Comparison of ENCODE assay signal across 8 mouse cellular contexts in genomic region chr9:79716909-79717835, GRCm38 (mm10). TPM values are rescaled to one million over a fixed set of nuclear protein-coding genes. Genes with fewer than 3 reads are reported as not detected.
DNase-seq lines count a peak whose midpoint lies in the region; ATAC-seq and TF ChIP-seq lines count a peak whose summit lies in the region.

No protein-coding gene starts in this region.

- H3K4me1 ChIP-seq in hindbrain, postnatal 0 days (ENCODE audit: insufficient read depth, low read length): peaks cover 14% of the 10 kb centered on the region
- peaks cover 25% of the 10 kb centered on the region for H3K4me1 ChIP-seq in stomach, embryonic 15.5 days

- no peaks in the 10 kb centered on the region for H3K36me3 ChIP-seq in hindbrain, postnatal 0 days (ENCODE audit: insufficient read depth, low read length)
- H3K36me3 ChIP-seq in stomach, embryonic 15.5 days: no peaks in the 10 kb centered on the region

- peak overlapping the region; percentile 43; the same call in 1 of the 2 replicates for H3K9ac ChIP-seq in hindbrain, postnatal 0 days (replicated peaks; ENCODE audit: low read length)
- H3K9ac ChIP-seq in stomach, embryonic 15.5 days: peak overlapping the region; percentile 45

- intact Hi-C loops in left cerebral cortex, postnatal 14 days (cut with DNase I): loop anchor here (5.0 kb wide), 4 partner anchors 610 to 1070 kb away; no protein-coding TSS in a partner anchor

- ATAC-seq in cerebellum, adult (ENCODE audit: insufficient number of reproducible peaks, low FRiP score, low TSS enrichment): no peak
- 0 out of 2 replicates have a peak, but pooled peaks have one; percentile 18 for ATAC-seq in hindbrain, postnatal 0 days
- ATAC-seq in stomach, embryonic 15.5 days (ENCODE audit: insufficient read depth, low FRiP score, low read depth): no peak

- TF ChIP-seq CTCF in hindbrain, postnatal 0 days (IDR thresholded peaks at IDR 0.05; ENCODE audit: low read depth): peak; percentile 81

- peaks cover 8% of the 10 kb centered on the region; the same call in 1 of the 2 replicates for H3K27me3 ChIP-seq in hindbrain, postnatal 0 days (ENCODE audit: insufficient read depth, low read length)
- no peaks in the 10 kb centered on the region for H3K27me3 ChIP-seq in stomach, embryonic 15.5 days (replicated peaks)

- WGBS in hindbrain, postnatal 0 days: 8% methylated on average over 23 of the region's 23 CpGs
- whole genome bisulfite sequencing in stomach, embryonic 15.5 days: 6% methylated on average over 23 of the region's 23 CpGs

- DNase-seq in cerebellum, adult 11 months: peak; percentile 51
- peak; percentile 57 to 79 for DNase-seq in cerebellum, postnatal 4 days (ENCODE audit: low spot score in 2 of 2)
- DNase-seq in gastrocnemius, adult 8-10 months (ENCODE audit: low spot score in 2 of 2): peak; percentile 19 to 33
- peak; percentile 92 for DNase-seq in hindbrain, postnatal 0 days (ENCODE audit: low spot score)
- DNase-seq in left cerebral cortex, postnatal 14 days (ENCODE audit: low spot score in 2 of 2): peak; percentile 82 to 88
- DNase-seq in mesoderm, embryonic 11.5 days (ENCODE audit: low read depth, low spot score): peak; percentile 79

- H3K9me3 ChIP-seq in hindbrain, postnatal 0 days (ENCODE audit: low read length): no peaks in the 10 kb centered on the region
- H3K9me3 ChIP-seq in stomach, embryonic 15.5 days: no peaks in the 10 kb centered on the region

- no peak overlapping the region for H3K27ac ChIP-seq in hindbrain, postnatal 0 days
- H3K27ac ChIP-seq in stomach, embryonic 15.5 days: peak overlapping the region; percentile 86

- peak overlapping the region; percentile 86 for H3K4me2 ChIP-seq in hindbrain, postnatal 0 days (ENCODE audit: low read depth, low read length)
- H3K4me2 ChIP-seq in stomach, embryonic 15.5 days: peak overlapping the region; percentile 78

- peak overlapping the region; percentile 48 for H3K4me3 ChIP-seq in hindbrain, postnatal 0 days (ENCODE audit: low read length)
- peak overlapping the region; percentile 59 for H3K4me3 ChIP-seq in stomach, embryonic 15.5 days (replicated peaks)

RNA-seq across cellular contexts. Expression of gene Col12a1, which starts 1.5 kb away (rescaled TPM):
- 1 to 10 TPM; 2.3 to 6.2 (median 4.3) TPM for total RNA-seq in gastrocnemius, adult 8-10 months (2022)
- total RNA-seq in hindbrain, postnatal 0 days (2014; rRNA removed): 17.0 and 18.2 TPM in 2 replicates
- polyA plus RNA-seq in hindbrain, postnatal 0 days (2015; fragmentation: Nextera tagmentation; extraction: Ambion mirVana): 5.9 and 6.9 TPM in 2 replicates
- 1 to 10 TPM; 7.0 to 7.8 TPM for total RNA-seq in left cerebral cortex, postnatal 14 days (2021)
- polyA plus RNA-seq in stomach, embryonic 15.5 days (2015; fragmentation: Nextera tagmentation; extraction: Ambion mirVana): 39.8 and 41.8 TPM in 2 replicates

RNA-seq across cellular contexts. Expression of gene Cox7a2, which starts 42.5 kb away (rescaled TPM):
- 100 to 1,000 TPM; 335 to 396 (median 388) TPM for total RNA-seq in gastrocnemius, adult 8-10 months (2022)
- total RNA-seq in hindbrain, postnatal 0 days (2014; rRNA removed): 376 and 422 TPM in 2 replicates
- 1,132 and 1,136 TPM in 2 replicates for polyA plus RNA-seq in hindbrain, postnatal 0 days (2015; fragmentation: Nextera tagmentation; extraction: Ambion mirVana)
- total RNA-seq in left cerebral cortex, postnatal 14 days (2021): 100 to 1,000 TPM; 412 to 418 TPM
- polyA plus RNA-seq in stomach, embryonic 15.5 days (2015; fragmentation: Nextera tagmentation; extraction: Ambion mirVana): 730 and 796 TPM in 2 replicates

Comparison
In these comparisons a context has a peak if more than half of its experiments do, and no peak if none do; other contexts are left out.
1. DNase-seq: peak in every context shown above with its lines; median percentile 92 in hindbrain, postnatal 0 days; 85 in left cerebral cortex, postnatal 14 days; 79 in mesoderm, embryonic 11.5 days; 68 in cerebellum, postnatal 4 days; 51 in cerebellum, adult 11 months; 26 in gastrocnemius, adult 8-10 months.